Mouse (Mus musculus) heart, adult 2 months (tissue): Measurements from ENCODE around the gene Tor2a. TPM values are rescaled to one million over a fixed set of nuclear protein-coding genes. Genes with fewer than 3 reads are reported as not detected.

ENCODE experiments used
- DNase-seq, 2 experiments: peaks; one replicate each; pipeline ENCODE4 v3.0.0; 2021
- H3K27ac ChIP-seq: fragments of 200-600 bp; 2 replicates; pipeline ENCODE4 v1.8.1; 2022
- H3K27me3 ChIP-seq: fragments of 200-500 bp; 2 replicates; pipeline ENCODE4 v1.6.1; 2012; ENCODE audit warnings: mild to moderate bottlenecking, low read length, inconsistent platforms, mixed read lengths; ENCODE audit not compliant: control insufficient read depth, insufficient read depth
- H3K36me3 ChIP-seq: fragments of 200-500 bp; 2 replicates; pipeline ENCODE4 v1.6.1; 2012; ENCODE audit warnings: low read length, inconsistent platforms; ENCODE audit not compliant: control insufficient read depth, insufficient read depth
- H3K4me1 ChIP-seq: fragments of 200-500 bp; 2 replicates; pipeline ENCODE4 v1.6.1; 2011; ENCODE audit warnings: low read length; ENCODE audit not compliant: control insufficient read depth, insufficient read depth
- H3K4me3 ChIP-seq: fragments of 200-600 bp; 2 replicates; pipeline ENCODE4 v1.8.1; 2022
- H3K79me2 ChIP-seq: fragments of 200-500 bp; replicated peaks from 2 replicates; pipeline ENCODE4 v1.6.1; 2012; ENCODE audit warnings: mild to moderate bottlenecking, inconsistent platforms, low read length, moderate library complexity, mixed read lengths; ENCODE audit not compliant: control insufficient read depth, insufficient read depth
- H3K9ac ChIP-seq: fragments of 200-500 bp; 2 replicates; pipeline ENCODE4 v1.6.1; 2012; ENCODE audit warnings: low read depth, mild to moderate bottlenecking, control low read depth, inconsistent platforms, low read length, mixed read lengths
- CTCF ChIP-seq: fragments of 200-600 bp; IDR thresholded peaks from 2 replicates; pipeline ENCODE4 v1.8.1; 2022; ENCODE audit warnings: antibody characterized with exemption, mild to moderate bottlenecking, moderate library complexity
- EP300 ChIP-seq: fragments of 200-500 bp; IDR thresholded peaks from 2 replicates; pipeline ENCODE4 v1.6.1; 2011; ENCODE audit warnings: low read depth, low read length, control low read depth; ENCODE audit not compliant: insufficient read depth
- POLR2A ChIP-seq: fragments of 200-500 bp; IDR thresholded peaks from 2 replicates; pipeline ENCODE4 v1.6.1; 2011; ENCODE audit warnings: mild to moderate bottlenecking, low read depth, low read length, control low read depth; ENCODE audit not compliant: insufficient read depth
- WGBS: fragments of 180-500 bp; shearing (Covaris S2); methylation state at CpG from one replicate; pipeline ENCODE4 v1.1.7; 2018; 5-methylcytosine and 5-hydroxymethylcytosine counted together
- intact Hi-C: fragments of 180-260 bp; cut with DNase I; formaldehyde crosslinking; loops from one replicate; pipeline ENCODE4 v1.15.1; 2025
- polyA plus RNA-seq: library from polyadenylated mRNA; depleted of rRNA; stranded (reverse); fragments of >200 nt; gene quantifications from 2 replicates; pipeline ENCODE4 v1.2.3, GENCODE M21; 2012
- total RNA-seq, 2 experiments: library from RNA; stranded (reverse); gene quantifications; 2 replicates each; pipeline ENCODE4 v1.2.3; 2021

Tor2a gene
- total and polyA plus RNA-seq, 3 experiments: 8.2 to 22.2 (median 9.4) TPM

- intact Hi-C loops: no loop called here
- no peaks in the 10 kb centered on the region for H3K36me3 ChIP-seq
- no peak overlapping the region for H3K27ac ChIP-seq
- H3K4me1 ChIP-seq: peaks cover 3% of the 10 kb centered on the region
- no peaks in the 10 kb centered on the region for H3K79me2 ChIP-seq
- H3K4me3 ChIP-seq: no peak overlapping the region
- TF ChIP-seq EP300 (no peak), POLR2A (no peak), CTCF (no peak)
- no peak for DNase-seq
- H3K27me3 ChIP-seq: no peaks in the 10 kb centered on the region
- WGBS: 54% methylated on average over 16 of the region's 16 CpGs
- no peak overlapping the region for H3K9ac ChIP-seq
Observed at GRCm38 (mm10) chr2:32724832-32725790, 31.9 kb upstream of the Tor2a start.

- H3K4me1 ChIP-seq: peaks cover 9% of the 10 kb centered on the region
- H3K27ac ChIP-seq: peak overlapping the region; percentile 87
- peak; percentile 94 to 96 for DNase-seq
- no peaks in the 10 kb centered on the region for H3K27me3 ChIP-seq
- peak overlapping the region; percentile 69 for H3K4me3 ChIP-seq
- H3K9ac ChIP-seq: peak overlapping the region; percentile 78
- under 1% methylated on average over 16 of the region's 16 CpGs for WGBS
- intact Hi-C loops: loop anchor here (1.0 kb wide), 1 partner anchor 13 kb away; no protein-coding TSS in a partner anchor
- no peaks in the 10 kb centered on the region for H3K36me3 ChIP-seq
- TF ChIP-seq EP300: peak; percentile 52; the same call in 1 of the 2 replicates
- TF ChIP-seq POLR2A: peak; percentile 100
- no peak for TF ChIP-seq CTCF
- H3K79me2 ChIP-seq: no peaks in the 10 kb centered on the region
Observed at GRCm38 (mm10) chr2:32727435-32727834, 29.6 kb upstream of the Tor2a start.

GRCm38 (mm10) chr2:32728463-32728862, 28.6 kb upstream of the Tor2a start:
- whole genome bisulfite sequencing: 32% methylated on average over 7 of the region's 7 CpGs
- intact Hi-C loops: no loop called here

GRCm38 (mm10) chr2:32729547-32729946, 27.5 kb upstream of the Tor2a start:
- no peak for DNase-seq
- peak overlapping the region; percentile 87 for H3K27ac ChIP-seq
- peaks cover 14% of the 10 kb centered on the region for H3K4me1 ChIP-seq
- TF ChIP-seq POLR2A: no peak
- no peak for TF ChIP-seq EP300
- no peak for TF ChIP-seq CTCF
- intact Hi-C loops: no loop called here
- H3K4me3 ChIP-seq: peak overlapping the region; percentile 69
- H3K79me2 ChIP-seq: no peaks in the 10 kb centered on the region
- no peaks in the 10 kb centered on the region for H3K27me3 ChIP-seq
- no peaks in the 10 kb centered on the region for H3K36me3 ChIP-seq
- peak overlapping the region; percentile 19 for H3K9ac ChIP-seq
- WGBS: 55% methylated on average over 4 of the region's 4 CpGs

More at GRCm38 (mm10) chr2:32728463-32728862, 28.6 kb upstream of the Tor2a start:
- no peaks in the 10 kb centered on the region for H3K79me2 ChIP-seq
- peak; percentile 76 to 83 for DNase-seq
- no peaks in the 10 kb centered on the region for H3K27me3 ChIP-seq
- no peak for TF ChIP-seq CTCF
- TF ChIP-seq POLR2A: peak; percentile 82
- peak; percentile 100 for TF ChIP-seq EP300
- H3K4me1 ChIP-seq: peaks cover 10% of the 10 kb centered on the region
- peak overlapping the region; percentile 87 for H3K27ac ChIP-seq
- no peaks in the 10 kb centered on the region for H3K36me3 ChIP-seq
- H3K4me3 ChIP-seq: peak overlapping the region; percentile 69
- H3K9ac ChIP-seq: peak overlapping the region; percentile 78

GRCm38 (mm10) chr2:32730854-32731253, 26.2 kb upstream of the Tor2a start:
- H3K79me2 ChIP-seq: no peaks in the 10 kb centered on the region
- no peaks in the 10 kb centered on the region for H3K27me3 ChIP-seq
- peak overlapping the region; percentile 69 for H3K4me3 ChIP-seq
- H3K4me1 ChIP-seq: peaks cover 19% of the 10 kb centered on the region
- peaks cover 2% of the 10 kb centered on the region for H3K36me3 ChIP-seq
- intact Hi-C loops: loop anchor here (5.0 kb wide), 1 partner anchor 79 kb away; no protein-coding TSS in a partner anchor
- DNase-seq: no peak
- no peak for TF ChIP-seq CTCF
- TF ChIP-seq POLR2A: no peak
- no peak for TF ChIP-seq EP300
- H3K9ac ChIP-seq: peak overlapping the region; percentile 15
- 17% methylated on average over 11 of the region's 11 CpGs for WGBS
- H3K27ac ChIP-seq: peak overlapping the region; percentile 87

- Histone ChIP-seq H3K79me2 (no peaks in the 10 kb centered on the region), H3K27me3 (no peaks in the 10 kb centered on the region), H3K36me3 (peaks cover 2% of the 10 kb centered on the region), H3K27ac (peak overlapping the region; percentile 87), H3K4me1 (peaks cover 23% of the 10 kb centered on the region), H3K9ac (peak overlapping the region; percentile 13), H3K4me3 (no peak overlapping the region; the same call in 1 of the 2 replicates)
- DNase-seq: no peak
- TF ChIP-seq POLR2A (no peak), CTCF (no peak), EP300 (no peak)
- WGBS: 34% methylated on average over 4 of the region's 4 CpGs
- intact Hi-C loops: loop anchor here (5.0 kb wide), 1 partner anchor 80 kb away; no protein-coding TSS in a partner anchor
Observed at GRCm38 (mm10) chr2:32731911-32732310, 25.1 kb upstream of the Tor2a start.
